Mouse (Mus musculus) megakaryocyte-erythroid progenitor cell, adult 5-6 weeks (primary cell): ENCODE measurements around the gene Zfp536. TPM values are rescaled to one million over a fixed set of nuclear protein-coding genes. Genes with fewer than 3 reads are reported as not detected.

ENCODE experiments used
- ATAC-seq: replicated peaks from 2 replicates; pipeline ENCODE4 v1.8.0; 2016; ENCODE audit warnings: mild to moderate bottlenecking, inconsistent platforms; ENCODE audit not compliant: severe bottlenecking, poor library complexity, low FRiP score, low TSS enrichment
- total RNA-seq, 2 experiments: library from RNA; stranded (forward) in 1 of 2; stranded (reverse) in 1 of 2; fragments of 200-1000, 215-1000 nt in 1 of 2; fragments of >200 nt in 1 of 2; fragmentation: Nextera tagmentation in 1 of 2; gene quantifications; 2 replicates each; pipeline ENCODE4 v1.2.3; 2014 to 2017

The Zfp536 gene
- total RNA-seq, 2 experiments from 2014 or later, result not detected

- ATAC-seq, result no peak
Measured at GRCm38 (mm10) chr7:37431471-37431870, 342.0 kb downstream of the Zfp536 start.

- ATAC-seq, result no peak
Measured at GRCm38 (mm10) chr7:37426061-37426460, 347.4 kb downstream of the Zfp536 start.

GRCm38 (mm10) chr7:37422966-37423365, 350.5 kb downstream of the Zfp536 start:
- no peak for ATAC-seq

Other genes starting within 250 kb of the Zfp536 start
- 45.5 and 75.1 TPM in 2 replicates for gene Uri1, start 249.9 kb upstream of the Zfp536 start, total RNA-seq (2014; fragmentation: Nextera tagmentation)
- 72.2 and 75.2 TPM in 2 replicates for gene Uri1, start 249.9 kb upstream of the Zfp536 start, total RNA-seq (2017)